Mouse (Mus musculus) liver, adult 2 months (tissue): Measurements from ENCODE around the gene Zfp511. TPM values are rescaled to one million over a fixed set of nuclear protein-coding genes. Genes with fewer than 3 reads are reported as not detected.

Experiments
- DNase-seq: peaks from one replicate; pipeline ENCODE4 v3.0.0-alpha.2; 2011; ENCODE audit warnings: low read depth, low spot score; ENCODE audit errors: extremely low read depth
- H3K27ac ChIP-seq: fragments of 200-500 bp; replicated peaks from 2 replicates; pipeline ENCODE4 v1.5.1; 2012; ENCODE audit warnings: low read depth, mild to moderate bottlenecking, control low read depth, inconsistent platforms, low read length; ENCODE audit not compliant: insufficient read depth
- H3K27me3 ChIP-seq: fragments of 200-500 bp; 2 replicates; pipeline ENCODE4 v1.6.1; 2012; ENCODE audit warnings: mild to moderate bottlenecking, moderate library complexity, low read length, inconsistent platforms; ENCODE audit not compliant: control insufficient read depth, insufficient read depth
- H3K36me3 ChIP-seq: fragments of 200-500 bp; 2 replicates; pipeline ENCODE4 v1.6.1; 2012; ENCODE audit warnings: low read length, inconsistent platforms; ENCODE audit not compliant: control insufficient read depth, insufficient read depth
- H3K4me1 ChIP-seq: fragments of 200-500 bp; 2 replicates; pipeline ENCODE4 v1.6.1; 2011; ENCODE audit warnings: low read length; ENCODE audit not compliant: control insufficient read depth, insufficient read depth
- H3K4me3 ChIP-seq: fragments of 200-500 bp; 2 replicates; pipeline ENCODE4 v1.5.1; 2011; ENCODE audit warnings: low read depth, mild to moderate bottlenecking, control low read depth, low read length, moderate library complexity; ENCODE audit not compliant: insufficient read depth
- H3K79me2 ChIP-seq: fragments of 200-500 bp; 2 replicates; pipeline ENCODE4 v1.6.1; 2012; ENCODE audit warnings: inconsistent platforms, mild to moderate bottlenecking, low read length, moderate library complexity; ENCODE audit not compliant: control insufficient read depth, insufficient read depth
- H3K9ac ChIP-seq: fragments of 200-500 bp; 2 replicates; pipeline ENCODE4 v1.6.1; 2012; ENCODE audit warnings: low read depth, mild to moderate bottlenecking, control low read depth, inconsistent platforms, low read length
- CTCF ChIP-seq: fragments of 200-500 bp; IDR thresholded peaks from 2 replicates; pipeline ENCODE4 v1.5.1; 2011; ENCODE audit warnings: low read depth, low read length, control low read depth
- POLR2A ChIP-seq: fragments of 200-500 bp; IDR thresholded peaks from 2 replicates; pipeline ENCODE4 v1.6.1; 2011; ENCODE audit warnings: low read length, control low read depth; ENCODE audit not compliant: insufficient read depth; ENCODE audit errors: extremely low read depth
- WGBS: fragments of 180-500 bp; shearing (Covaris S2); methylation state at CpG from one replicate; pipeline ENCODE4 v1.1.7; 2018; 5-methylcytosine and 5-hydroxymethylcytosine counted together
- polyA plus RNA-seq: library from polyadenylated mRNA; depleted of rRNA; stranded (reverse); fragments of >200 nt; gene quantifications from 2 replicates; pipeline ENCODE4 v1.2.3, GENCODE M21; 2012
- total RNA-seq: library from RNA; depleted of rRNA; stranded (reverse); fragments of >200 nt; gene quantifications from 2 replicates; pipeline ENCODE4 v1.2.3, GENCODE M21; 2014

The Zfp511 gene
- total and polyA plus RNA-seq, 2 experiments, result 6.0 to 23.7 TPM

- peaks cover 6% of the 10 kb centered on the region; the same call in 1 of the 2 replicates for H3K27me3 ChIP-seq
- TF ChIP-seq POLR2A (no peak), CTCF (no peak)
- no peak overlapping the region; the same call in 1 of the 2 replicates for H3K4me3 ChIP-seq
- 6% methylated on average over 47 of the region's 47 CpGs for WGBS
- no peak overlapping the region for H3K27ac ChIP-seq
- H3K4me1 ChIP-seq, result no peaks in the 10 kb centered on the region
- no peaks in the 10 kb centered on the region for H3K36me3 ChIP-seq
- H3K79me2 ChIP-seq, result no peaks in the 10 kb centered on the region
- H3K9ac ChIP-seq, result no peak overlapping the region
- no peak for DNase-seq
These were observed 25.0 kb downstream of the Zfp511 start for GRCm38 (mm10) chr7:140060936-140061831.

GRCm38 (mm10) chr7:140061832-140062130 is 25.6 kb downstream of the Zfp511 start:
- Histone ChIP-seq H3K27ac (no peak overlapping the region), H3K4me3 (no peak overlapping the region), H3K36me3 (no peaks in the 10 kb centered on the region), H3K9ac (no peak overlapping the region), H3K79me2 (no peaks in the 10 kb centered on the region), H3K4me1 (no peaks in the 10 kb centered on the region), H3K27me3 (peaks cover 6% of the 10 kb centered on the region; the same call in 1 of the 2 replicates)
- DNase-seq, result no peak
- WGBS, result 18% methylated on average over 6 of the region's 6 CpGs
- TF ChIP-seq CTCF, result no peak
- TF ChIP-seq POLR2A, result no peak

- H3K27me3 ChIP-seq, result peaks cover 6% of the 10 kb centered on the region; the same call in 1 of the 2 replicates
- H3K4me3 ChIP-seq, result no peak overlapping the region
- TF ChIP-seq POLR2A (no peak), CTCF (peak; percentile 47)
- H3K27ac ChIP-seq, result no peak overlapping the region
- WGBS, result 41% methylated on average over 11 of the region's 11 CpGs
- no peaks in the 10 kb centered on the region for H3K4me1 ChIP-seq
- H3K36me3 ChIP-seq, result no peaks in the 10 kb centered on the region
- no peaks in the 10 kb centered on the region for H3K79me2 ChIP-seq
- DNase-seq, result no peak
- H3K9ac ChIP-seq, result no peak overlapping the region
These were observed 26.1 kb downstream of the Zfp511 start for GRCm38 (mm10) chr7:140062307-140062706.

- TF ChIP-seq CTCF (peak; percentile 64), POLR2A (no peak)
- WGBS, result 28% methylated on average over 7 of the region's 7 CpGs
- peak; percentile 45 for DNase-seq
- no peak overlapping the region for H3K27ac ChIP-seq
- no peak overlapping the region for H3K9ac ChIP-seq
- peaks cover 5% of the 10 kb centered on the region; the same call in 1 of the 2 replicates for H3K4me1 ChIP-seq
- H3K27me3 ChIP-seq, result peaks cover 6% of the 10 kb centered on the region; the same call in 1 of the 2 replicates
- H3K4me3 ChIP-seq, result no peak overlapping the region
- H3K79me2 ChIP-seq, result no peaks in the 10 kb centered on the region
- no peaks in the 10 kb centered on the region for H3K36me3 ChIP-seq
These were observed 26.9 kb downstream of the Zfp511 start for GRCm38 (mm10) chr7:140063092-140063491.

GRCm38 (mm10) chr7:140067397-140067796 is 31.2 kb downstream of the Zfp511 start:
- Histone ChIP-seq H3K9ac (no peak overlapping the region; the same call in 1 of the 2 replicates), H3K36me3 (no peaks in the 10 kb centered on the region), H3K27ac (peak overlapping the region; percentile 92), H3K4me3 (no peak overlapping the region), H3K4me1 (peaks cover 5% of the 10 kb centered on the region; the same call in 1 of the 2 replicates), H3K79me2 (no peaks in the 10 kb centered on the region), H3K27me3 (no peaks in the 10 kb centered on the region)
- 18% methylated on average over 6 of the region's 6 CpGs for whole genome bisulfite sequencing
- no peak for TF ChIP-seq CTCF
- no peak for TF ChIP-seq POLR2A
- DNase-seq, result peak; percentile 95

- no peaks in the 10 kb centered on the region for H3K79me2 ChIP-seq
- peak overlapping the region; percentile 59 for H3K9ac ChIP-seq
- 60% methylated on average over 39 of the region's 39 CpGs for WGBS
- TF ChIP-seq CTCF (no peak), POLR2A (no peak)
- peaks cover 5% of the 10 kb centered on the region; the same call in 1 of the 2 replicates for H3K4me1 ChIP-seq
- H3K36me3 ChIP-seq, result no peaks in the 10 kb centered on the region
- no peaks in the 10 kb centered on the region for H3K27me3 ChIP-seq
- H3K4me3 ChIP-seq, result peak overlapping the region; percentile 59
- H3K27ac ChIP-seq, result peak overlapping the region; percentile 7; the same call in 1 of the 2 replicates
- peak; percentile 64 for DNase-seq
These were observed 34.0 kb downstream of the Zfp511 start for GRCm38 (mm10) chr7:140070042-140070711.
